Mouse (Mus musculus): ENCODE measurements at regions not wholly inside any gene's neighbourhood (a gene's known extent, or its start where the extent isn't known, plus 50 kb on each side); places are given as distances from the start of the nearest gene placed in this dataset.

DNA sequence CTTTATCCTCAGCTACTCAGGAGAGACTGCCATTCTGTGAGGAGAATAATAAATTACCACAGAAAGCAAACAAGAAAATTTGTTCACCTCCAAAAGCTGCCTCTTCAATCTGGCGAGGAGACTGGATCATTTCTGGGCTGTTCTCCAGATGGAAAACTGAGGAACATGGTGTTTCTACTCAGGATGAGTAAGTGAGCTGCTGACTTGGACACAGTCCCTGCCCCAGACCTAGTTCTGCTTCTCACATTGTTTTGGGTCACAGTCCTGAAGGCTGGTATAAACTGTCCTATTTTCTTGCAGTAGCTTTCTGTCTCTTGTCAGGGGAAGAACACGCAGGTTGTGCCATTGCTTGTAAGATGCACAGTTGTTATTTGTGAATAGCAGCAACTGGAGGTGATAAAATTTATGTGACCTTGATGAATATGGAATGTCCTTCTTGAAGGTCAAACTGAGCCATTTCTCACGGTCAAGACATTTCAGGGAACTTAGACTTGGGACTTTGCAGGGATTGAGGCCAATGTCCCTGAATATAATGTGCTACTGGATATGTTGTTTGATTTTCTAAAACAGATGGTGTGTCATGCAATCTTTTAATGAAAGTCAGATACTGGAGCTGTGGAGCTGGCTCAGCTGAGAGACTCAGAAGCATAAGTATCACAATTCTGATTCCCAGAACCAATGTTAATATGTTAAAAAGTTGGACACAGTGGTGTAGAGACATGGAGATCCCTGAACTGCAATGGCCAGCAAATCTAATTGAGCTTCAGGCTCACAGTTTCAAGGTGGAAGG, 102.2 kb downstream of the Edn1 start:
- Histone ChIP-seq H3K9me3 (replicated peaks) (no peaks in the 10 kb centered on the region), H3K27me3 (no peaks in the 10 kb centered on the region), H3K4me3 (replicated peaks) (no peak overlapping the region), H3K36me3 (no peaks in the 10 kb centered on the region), H3K4me2 (no peak overlapping the region), H3K9ac (no peak overlapping the region), H3K4me1 (no peaks in the 10 kb centered on the region), H3K27ac (no peak overlapping the region)
- 69% methylated on average over 3 of the region's 3 CpGs for WGBS
- ATAC-seq (replicated peaks; ENCODE audit: low FRiP score), result no peak

DNA sequence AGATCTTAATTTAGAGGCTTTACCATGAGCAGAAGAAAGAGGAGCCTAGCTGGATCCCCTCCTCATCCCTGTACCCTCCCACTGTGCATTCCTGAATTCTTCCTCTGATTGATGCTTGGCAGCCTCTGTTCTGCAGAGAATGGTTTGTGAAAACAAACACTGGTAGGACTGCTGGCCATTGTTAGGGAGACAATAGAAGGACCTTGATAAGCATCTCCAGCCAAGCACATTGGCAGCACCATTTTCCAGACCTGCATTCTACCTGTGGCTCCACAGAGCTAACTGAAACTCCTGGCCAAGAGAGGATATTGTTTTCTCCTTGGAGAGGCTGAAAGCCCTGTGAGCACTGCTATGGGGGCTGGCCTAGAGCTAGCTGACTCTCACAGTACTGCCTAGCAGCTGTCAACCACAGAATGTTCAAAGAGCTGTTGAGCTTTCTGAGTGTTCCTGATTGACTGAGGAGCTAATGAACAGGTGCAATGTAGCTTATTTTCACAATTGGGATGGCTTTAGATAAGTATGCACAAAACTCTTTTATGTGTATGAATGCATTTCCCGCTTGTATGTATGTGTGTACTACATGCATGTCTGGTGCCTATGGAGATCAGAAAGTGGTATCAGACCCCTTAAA, 111.5 kb downstream of the Edn1 start:
- Histone ChIP-seq H3K4me2 (no peak overlapping the region), H3K36me3 (no peaks in the 10 kb centered on the region), H3K4me1 (no peaks in the 10 kb centered on the region), H3K9me3 (replicated peaks) (no peaks in the 10 kb centered on the region), H3K4me3 (replicated peaks) (no peak overlapping the region), H3K27me3 (no peaks in the 10 kb centered on the region), H3K27ac (no peak overlapping the region), H3K9ac (no peak overlapping the region)
- no peak for ATAC-seq (replicated peaks; ENCODE audit: low FRiP score)
- WGBS, result 94% methylated on average over 1 of the region's 1 CpGs

DNA sequence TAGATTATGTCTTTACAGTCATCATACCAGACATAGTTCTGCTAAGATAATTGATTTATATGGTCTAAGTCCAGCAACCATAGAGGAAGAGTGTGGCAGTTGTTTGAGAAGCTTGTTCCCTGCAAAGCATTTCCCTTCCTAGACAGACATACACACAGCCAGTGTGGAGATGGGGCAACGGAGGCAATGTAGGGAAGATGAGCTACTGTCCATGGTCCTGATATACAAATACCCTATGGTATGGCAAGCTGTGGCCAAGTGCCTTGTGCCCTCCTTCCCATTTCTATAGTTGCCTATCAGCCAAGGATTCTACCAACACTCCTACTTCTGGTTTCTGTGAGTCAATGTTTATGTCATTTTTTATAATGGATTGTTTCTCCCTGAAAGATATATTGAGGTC, 145.6 kb downstream of the Edn1 start:
- H3K4me2 ChIP-seq, result no peak overlapping the region
- H3K36me3 ChIP-seq, result no peaks in the 10 kb centered on the region
- no peaks in the 10 kb centered on the region for H3K9me3 ChIP-seq (replicated peaks)
- ATAC-seq (replicated peaks; ENCODE audit: low FRiP score), result no peak
- H3K4me1 ChIP-seq, result no peaks in the 10 kb centered on the region
- H3K27me3 ChIP-seq, result no peaks in the 10 kb centered on the region
- no peak overlapping the region for H3K4me3 ChIP-seq (replicated peaks)
- no peak overlapping the region for H3K9ac ChIP-seq
- 7% methylated on average over 1 of the region's 1 CpGs for WGBS
- H3K27ac ChIP-seq, result no peak overlapping the region

DNA sequence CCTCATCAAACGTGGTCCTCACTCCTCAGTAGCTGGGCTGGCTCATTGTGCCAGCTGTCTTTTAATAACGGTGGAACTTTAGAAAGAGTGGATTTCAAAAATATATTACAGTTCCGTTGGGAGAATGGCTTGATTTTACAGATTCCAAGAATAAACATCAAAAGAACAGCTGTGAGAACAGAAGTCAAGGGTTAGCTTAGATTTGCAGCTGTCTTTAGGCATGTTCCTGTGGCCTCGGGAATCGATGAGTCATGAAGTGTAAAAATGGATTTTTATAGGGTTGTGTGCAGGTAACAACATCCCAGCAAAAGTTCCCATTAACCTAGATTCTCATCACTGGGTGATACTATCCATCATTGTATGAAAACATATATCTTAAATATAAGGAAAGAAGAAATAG, 152.4 kb downstream of the Edn1 start:
- Histone ChIP-seq H3K4me1 (no peaks in the 10 kb centered on the region), H3K4me2 (no peak overlapping the region), H3K9ac (no peak overlapping the region), H3K36me3 (no peaks in the 10 kb centered on the region), H3K27me3 (no peaks in the 10 kb centered on the region), H3K27ac (no peak overlapping the region), H3K9me3 (replicated peaks) (no peaks in the 10 kb centered on the region), H3K4me3 (replicated peaks) (no peak overlapping the region)
- WGBS, result 76% methylated on average over 5 of the region's 5 CpGs
- no peak for ATAC-seq (replicated peaks; ENCODE audit: low FRiP score)

DNA sequence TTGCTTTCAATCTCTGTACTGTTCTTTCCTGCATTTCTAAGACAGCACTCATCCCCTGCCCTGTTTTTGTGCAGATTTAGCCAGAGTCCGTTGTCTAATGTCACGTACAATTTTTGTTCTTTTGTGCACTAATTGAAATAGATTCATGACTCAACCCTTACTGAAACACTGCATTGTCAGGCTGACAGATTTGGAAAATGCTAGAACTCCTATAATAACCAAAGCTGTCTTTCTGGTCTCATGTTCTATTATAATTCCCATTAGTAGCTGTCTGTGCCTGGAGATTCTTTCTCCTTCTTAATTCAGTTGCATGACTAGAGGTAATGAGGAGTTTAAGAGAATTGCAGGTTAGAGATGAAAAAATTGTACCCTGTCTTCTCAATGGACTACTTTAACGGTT, 158.6 kb downstream of the Edn1 start:
- Histone ChIP-seq H3K9ac (no peak overlapping the region), H3K4me2 (no peak overlapping the region), H3K36me3 (no peaks in the 10 kb centered on the region), H3K9me3 (replicated peaks) (no peaks in the 10 kb centered on the region), H3K27me3 (no peaks in the 10 kb centered on the region), H3K4me1 (no peaks in the 10 kb centered on the region), H3K4me3 (replicated peaks) (no peak overlapping the region), H3K27ac (no peak overlapping the region)
- WGBS, result 81% methylated on average over 3 of the region's 3 CpGs
- no peak for ATAC-seq (replicated peaks; ENCODE audit: low FRiP score)

DNA sequence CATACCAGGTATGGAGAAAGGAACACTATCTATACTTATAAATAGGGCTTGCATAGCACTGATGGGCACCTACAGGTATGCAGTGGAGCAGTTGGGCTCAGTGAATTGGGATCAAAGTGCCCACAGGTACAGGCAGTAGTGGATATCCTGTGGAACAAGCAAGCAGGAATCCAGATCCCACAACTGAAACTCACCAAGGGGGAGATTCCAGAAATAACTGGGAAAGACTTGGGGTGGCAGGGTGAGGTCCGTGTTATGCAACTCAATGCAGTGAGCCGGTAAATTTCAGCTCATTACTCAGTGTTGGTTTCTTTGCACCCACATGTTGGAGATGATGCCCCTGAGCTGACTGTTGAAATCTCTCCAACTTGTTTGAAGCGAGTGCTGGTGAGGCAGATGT, 177.5 kb downstream of the Edn1 start:
- Histone ChIP-seq H3K9ac (no peak overlapping the region), H3K4me3 (replicated peaks) (no peak overlapping the region), H3K4me2 (no peak overlapping the region), H3K27ac (no peak overlapping the region), H3K27me3 (no peaks in the 10 kb centered on the region), H3K9me3 (replicated peaks) (no peaks in the 10 kb centered on the region), H3K4me1 (no peaks in the 10 kb centered on the region), H3K36me3 (no peaks in the 10 kb centered on the region)
- no peak for ATAC-seq (replicated peaks; ENCODE audit: low FRiP score)
- 80% methylated on average over 3 of the region's 3 CpGs for WGBS

DNA sequence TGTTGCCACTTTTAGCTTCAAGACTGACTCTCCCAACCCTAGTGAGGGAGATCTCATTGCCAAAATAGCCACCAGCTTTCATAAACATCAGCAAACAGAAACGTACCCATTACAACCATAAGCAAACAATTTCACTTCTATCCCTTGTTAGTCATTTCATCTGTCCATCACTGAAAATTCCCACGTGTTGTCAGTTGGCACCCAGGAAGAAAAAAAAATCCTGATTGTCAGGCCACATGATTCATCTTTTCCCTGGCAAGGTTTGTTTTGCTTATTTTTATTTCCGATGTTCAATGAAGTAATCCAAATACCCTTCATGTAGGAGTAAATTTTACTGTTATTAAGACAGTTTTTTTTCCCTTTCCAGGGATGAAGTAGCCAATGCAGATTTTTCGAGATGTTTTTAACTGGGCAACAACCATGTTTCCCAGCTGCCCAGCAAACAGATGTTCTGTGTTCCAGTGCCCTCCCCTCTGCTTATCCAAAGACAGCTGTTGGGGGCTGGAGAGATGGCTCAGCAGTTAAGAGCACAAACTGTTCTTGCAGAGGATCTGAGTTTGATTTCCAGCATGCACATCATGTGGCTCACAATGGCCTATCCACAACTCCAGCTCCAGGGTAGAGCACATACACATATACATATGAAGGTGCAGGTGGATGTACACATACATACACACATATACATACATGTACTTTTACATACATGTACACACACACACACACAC, 189.3 kb upstream of the Phactr1 start:
- Histone ChIP-seq H3K9me3 (replicated peaks) (no peaks in the 10 kb centered on the region), H3K4me1 (no peaks in the 10 kb centered on the region), H3K4me2 (no peak overlapping the region), H3K27ac (no peak overlapping the region), H3K4me3 (replicated peaks) (no peak overlapping the region), H3K27me3 (no peaks in the 10 kb centered on the region), H3K36me3 (no peaks in the 10 kb centered on the region), H3K9ac (no peak overlapping the region)
- ATAC-seq (replicated peaks; ENCODE audit: low FRiP score), result no peak
- 68% methylated on average over 4 of the region's 4 CpGs for WGBS

DNA sequence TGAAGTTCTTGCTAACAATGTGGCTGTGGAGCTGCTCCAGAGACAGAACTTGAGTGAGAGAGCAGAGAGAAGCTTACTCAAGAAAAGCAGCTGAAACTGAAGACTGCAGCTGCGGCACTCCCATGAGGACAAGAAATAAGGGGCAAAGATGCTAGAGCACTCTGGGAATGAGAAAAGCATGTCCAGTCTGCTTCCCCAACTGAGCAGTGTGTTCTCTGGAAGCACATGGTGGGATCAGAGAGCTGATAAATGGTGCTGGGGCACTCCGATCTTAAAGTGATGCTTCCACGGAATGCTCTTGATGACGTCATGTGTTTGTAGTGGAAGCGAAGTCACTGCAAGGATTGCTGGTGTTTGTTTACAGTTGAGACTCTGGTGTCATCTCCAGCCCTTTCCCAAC, 186.1 kb upstream of the Phactr1 start:
- Histone ChIP-seq H3K36me3 (no peaks in the 10 kb centered on the region), H3K9ac (no peak overlapping the region), H3K4me1 (no peaks in the 10 kb centered on the region), H3K9me3 (replicated peaks) (no peaks in the 10 kb centered on the region), H3K27me3 (no peaks in the 10 kb centered on the region), H3K4me3 (replicated peaks) (no peak overlapping the region), H3K27ac (peak overlapping the region; percentile 34), H3K4me2 (no peak overlapping the region)
- WGBS, result 67% methylated on average over 5 of the region's 5 CpGs
- ATAC-seq (replicated peaks; ENCODE audit: low FRiP score), result no peak

DNA sequence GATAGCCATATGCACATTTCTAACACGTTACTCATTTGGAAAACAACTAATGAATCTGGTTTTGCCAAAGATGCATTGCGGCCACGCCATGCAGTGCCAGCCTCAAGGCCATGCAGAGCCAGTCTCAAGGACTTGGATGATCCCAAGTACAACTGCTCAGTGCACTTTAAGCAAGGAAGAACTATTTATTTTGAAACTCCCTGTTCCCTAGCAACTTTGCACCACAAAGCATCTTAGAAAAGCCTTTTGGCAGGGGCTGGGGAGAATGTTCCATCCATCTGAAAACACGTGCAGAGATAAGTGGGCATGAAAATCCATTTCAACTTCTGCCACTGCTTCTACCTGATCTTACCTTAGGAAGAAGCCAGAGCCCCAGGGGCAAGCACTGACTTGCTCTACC, 182.1 kb upstream of the Phactr1 start:
- 82% methylated on average over 4 of the region's 4 CpGs for WGBS
- Histone ChIP-seq H3K36me3 (no peaks in the 10 kb centered on the region), H3K4me2 (no peak overlapping the region), H3K27me3 (no peaks in the 10 kb centered on the region), H3K9me3 (replicated peaks) (no peaks in the 10 kb centered on the region), H3K4me3 (replicated peaks) (no peak overlapping the region), H3K9ac (no peak overlapping the region), H3K4me1 (no peaks in the 10 kb centered on the region), H3K27ac (no peak overlapping the region)
- no peak for ATAC-seq (replicated peaks; ENCODE audit: low FRiP score)

DNA sequence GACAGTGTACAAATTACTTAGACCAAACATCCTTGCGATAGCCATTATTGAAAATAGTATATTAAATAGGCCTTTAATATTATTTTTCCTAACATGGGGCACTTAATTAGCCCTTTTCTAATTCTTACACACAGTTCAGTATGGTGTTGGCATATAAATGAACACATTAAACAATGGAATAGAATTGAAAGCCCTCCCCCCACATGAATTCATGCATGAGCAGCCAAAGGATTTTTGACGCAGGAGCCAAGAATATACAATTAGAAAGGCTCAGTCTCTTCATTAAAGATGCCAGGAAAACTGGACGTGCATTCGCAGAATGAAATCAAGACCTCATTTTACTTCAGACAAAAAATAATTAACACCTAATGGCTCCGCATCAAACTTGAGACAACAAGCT, 172.9 kb upstream of the Phactr1 start:
- Histone ChIP-seq H3K4me2 (no peak overlapping the region), H3K36me3 (no peaks in the 10 kb centered on the region), H3K9ac (no peak overlapping the region), H3K27me3 (no peaks in the 10 kb centered on the region), H3K4me3 (replicated peaks) (no peak overlapping the region), H3K4me1 (no peaks in the 10 kb centered on the region), H3K27ac (no peak overlapping the region), H3K9me3 (replicated peaks) (no peaks in the 10 kb centered on the region)
- no peak for ATAC-seq (replicated peaks; ENCODE audit: low FRiP score)
- WGBS, result 79% methylated on average over 5 of the region's 5 CpGs

DNA sequence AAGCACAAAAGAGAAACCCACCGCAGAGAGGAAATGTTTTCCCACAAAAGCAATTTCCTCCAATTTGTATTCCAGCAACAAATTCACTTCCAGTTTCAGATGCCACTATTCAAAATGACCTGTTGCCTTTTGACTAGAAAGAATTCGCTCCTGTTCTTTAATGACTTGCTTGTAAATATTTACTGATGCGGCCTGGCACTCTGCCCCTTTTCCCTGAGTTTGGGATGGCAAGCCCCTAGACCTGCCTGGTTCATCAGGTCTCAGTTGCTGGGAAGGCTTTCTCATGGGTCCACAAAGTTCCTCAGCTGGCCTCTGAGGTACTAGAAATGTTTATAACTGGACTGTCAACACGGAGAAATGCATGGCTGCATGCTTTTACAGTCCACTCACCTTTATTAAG, 161.7 kb upstream of the Phactr1 start:
- Histone ChIP-seq H3K27ac (no peak overlapping the region), H3K4me3 (replicated peaks) (no peak overlapping the region), H3K9ac (no peak overlapping the region), H3K27me3 (no peaks in the 10 kb centered on the region), H3K4me2 (no peak overlapping the region), H3K9me3 (replicated peaks) (0 out of 2 replicates have a peak, but pooled peaks cover 2% of the 10 kb centered on the region), H3K36me3 (no peaks in the 10 kb centered on the region), H3K4me1 (no peaks in the 10 kb centered on the region)
- no peak for ATAC-seq (replicated peaks; ENCODE audit: low FRiP score)
- WGBS, result 69% methylated on average over 4 of the region's 4 CpGs

DNA sequence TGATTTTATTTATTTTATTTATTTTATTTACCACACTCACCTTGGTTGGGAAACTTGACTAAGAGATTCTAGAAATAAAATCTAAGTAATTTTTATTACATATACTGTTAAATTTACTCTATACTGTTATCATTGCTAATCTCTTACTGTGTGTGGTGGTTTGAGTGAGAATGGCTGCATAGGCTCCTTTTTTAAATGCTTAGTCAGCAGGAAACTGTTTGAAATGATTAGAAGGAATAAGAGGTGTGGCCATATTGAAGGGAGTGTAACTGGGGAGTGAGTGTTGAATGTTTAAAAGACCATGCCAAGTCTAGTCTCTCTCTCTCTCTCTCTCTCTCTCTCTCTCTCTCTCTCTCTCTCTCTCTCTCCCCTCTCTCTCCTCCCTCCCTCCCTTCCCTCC, 157.9 kb upstream of the Phactr1 start:
- Histone ChIP-seq H3K4me3 (replicated peaks) (no peak overlapping the region), H3K9me3 (replicated peaks) (0 out of 2 replicates have a peak, but pooled peaks cover 2% of the 10 kb centered on the region), H3K4me2 (no peak overlapping the region), H3K36me3 (no peaks in the 10 kb centered on the region), H3K9ac (no peak overlapping the region), H3K27me3 (no peaks in the 10 kb centered on the region), H3K4me1 (peaks cover 17% of the 10 kb centered on the region), H3K27ac (no peak overlapping the region)
- no peak for ATAC-seq (replicated peaks; ENCODE audit: low FRiP score)

Measured in kidney, embryonic 15.5 days (tissue).